Mouse (Mus musculus) myocyte (in vitro differentiated cells): ENCODE measurements around the gene Itk. TPM values are rescaled to one million over a fixed set of nuclear protein-coding genes. Genes with fewer than 3 reads are reported as not detected.

ENCODE experiments used
- H3K27me3 ChIP-seq: one replicate; pipeline ENCODE4 v1.6.1; 2011; ENCODE audit not compliant: control insufficient read depth, insufficient read depth, insufficient read length
- H3K36me3 ChIP-seq: one replicate; pipeline ENCODE4 v1.6.1; 2011; ENCODE audit not compliant: control insufficient read depth, insufficient read depth
- H3K4me2 ChIP-seq: one replicate; pipeline ENCODE4 v1.6.1; 2011; ENCODE audit warnings: low read depth, control low read depth
- H3K4me3 ChIP-seq: one replicate; pipeline ENCODE4 v1.5.1; 2011; ENCODE audit warnings: mild to moderate bottlenecking, control low read depth, moderate library complexity
- H3K79me2 ChIP-seq: one replicate; pipeline ENCODE4 v1.6.1; 2011; ENCODE audit not compliant: control insufficient read depth, insufficient read depth
- H3ac ChIP-seq: one replicate; pipeline ENCODE4 v1.6.1; 2011; ENCODE audit not compliant: control insufficient read depth, insufficient read length
- CEBPB ChIP-seq: IDR thresholded peaks from 2 replicates; pipeline ENCODE4 v1.6.1; 2011; ENCODE audit warnings: mild to moderate bottlenecking, moderate library complexity; ENCODE audit not compliant: poor library complexity, insufficient read depth, severe bottlenecking
- E2F4 ChIP-seq: IDR thresholded peaks from one replicate; pipeline ENCODE4 v1.6.1; 2011; ENCODE audit warnings: mild to moderate bottlenecking, control low read depth, moderate library complexity; ENCODE audit not compliant: insufficient read depth
- MAX ChIP-seq: IDR thresholded peaks from one replicate; pipeline ENCODE4 v1.6.1; 2011; ENCODE audit warnings: low read depth, mild to moderate bottlenecking, control low read depth
- MYOD1 ChIP-seq, 3 experiments: IDR thresholded peaks; one replicate each; pipeline ENCODE4 v1.6.1; 2011; ENCODE audit warnings: control low read depth in 2 of 3, low read depth in 2 of 3, mild to moderate bottlenecking in 2 of 3, moderate library complexity in 1 of 3; ENCODE audit not compliant: insufficient read length in 2 of 3, control insufficient read depth in 1 of 3
- MYOG ChIP-seq, 3 experiments: IDR thresholded peaks; one replicate each; pipeline ENCODE4 v1.6.1; 2011; ENCODE audit warnings: control low read depth in 2 of 3, low read depth in 2 of 3, mild to moderate bottlenecking in 2 of 3; ENCODE audit not compliant: insufficient read length in 2 of 3, control insufficient read depth in 1 of 3, insufficient read depth in 1 of 3
- POLR2A ChIP-seq: IDR thresholded peaks from one replicate; pipeline ENCODE4 v1.6.1; 2011; ENCODE audit warnings: low read depth, mild to moderate bottlenecking, control low read depth, moderate library complexity; ENCODE audit not compliant: insufficient read length
- POLR2AphosphoS2 ChIP-seq: IDR thresholded peaks from one replicate; pipeline ENCODE4 v1.6.1; 2011; ENCODE audit warnings: low read depth, control low read depth; ENCODE audit not compliant: insufficient read length
- REST ChIP-seq: IDR thresholded peaks from one replicate; pipeline ENCODE4 v1.6.1; 2011; ENCODE audit warnings: mild to moderate bottlenecking, control low read depth, moderate library complexity; ENCODE audit not compliant: insufficient read depth, insufficient read length
- SRF ChIP-seq: IDR thresholded peaks from one replicate; pipeline ENCODE4 v1.6.1; 2011; ENCODE audit warnings: low read depth; ENCODE audit not compliant: control insufficient read depth, insufficient read length
- TCF12 ChIP-seq: IDR thresholded peaks from one replicate; pipeline ENCODE4 v1.6.1; 2011; ENCODE audit warnings: mild to moderate bottlenecking, control low read depth; ENCODE audit not compliant: poor library complexity, insufficient read depth, severe bottlenecking
- TCF3 ChIP-seq: IDR thresholded peaks from one replicate; pipeline ENCODE4 v1.6.1; 2011; ENCODE audit warnings: low read depth, control low read depth; ENCODE audit not compliant: insufficient read length
- USF1 ChIP-seq: IDR thresholded peaks from one replicate; pipeline ENCODE4 v1.6.1; 2011; ENCODE audit warnings: low read depth, mild to moderate bottlenecking, control low read depth, moderate library complexity
- polyA plus RNA-seq: library from polyadenylated mRNA; unstranded; fragments of >200 nt; fragmentation: generic; extraction: Trizol; gene quantifications from one replicate; pipeline ENCODE4 v1.2.1, GENCODE M21; 2012; ENCODE audit warnings: missing spikeins

The Itk gene
- polyA plus RNA-seq, 1 experiment, result 0.01 TPM

DNA sequence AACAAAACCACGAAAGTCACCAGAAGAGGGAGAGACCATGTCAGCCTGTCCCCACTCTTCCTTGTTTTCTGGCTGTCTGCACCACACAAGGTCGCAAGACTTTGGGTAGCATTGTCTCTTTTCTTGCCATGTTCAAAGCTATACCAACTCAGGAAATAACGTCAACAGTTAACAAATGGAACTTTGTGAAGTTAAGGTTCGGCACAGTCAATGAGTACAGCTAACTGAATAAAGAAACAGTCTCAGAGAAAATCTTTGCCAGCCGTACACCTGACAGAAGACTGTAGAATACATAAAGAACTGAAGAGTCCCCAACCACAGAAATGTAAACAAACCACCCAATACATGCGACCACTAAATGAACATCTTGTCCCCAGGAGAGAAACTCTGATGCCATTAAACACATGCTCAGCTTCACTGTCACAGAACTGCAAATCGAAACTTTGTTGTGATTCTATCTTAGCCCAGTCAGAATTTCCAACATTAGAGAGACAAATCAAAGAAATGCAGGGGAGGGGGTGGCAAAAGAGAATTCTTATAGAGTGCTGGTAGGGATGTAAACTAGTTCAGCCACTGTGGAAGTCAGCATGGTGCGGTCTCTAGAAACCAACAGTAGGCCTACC, 16.9 kb downstream of the Itk start:
- TF ChIP-seq E2F4 (no peak), MYOD1 (IDR thresholded peaks at IDR 0.05; ENCODE audit: control insufficient read depth in 1 of 3, insufficient read length in 2 of 3, low read depth in 2 of 3) (no peak), MAX (no peak), CEBPB (no peak), USF1 (no peak), TCF12 (no peak), TCF3 (no peak), POLR2A (no peak), MYOG (IDR thresholded peaks at IDR 0.05; ENCODE audit: control insufficient read depth in 1 of 3, insufficient read depth in 1 of 3, insufficient read length in 2 of 3, low read depth in 2 of 3) (no peak), POLR2AphosphoS2 (no peak), REST (no peak)
- Histone ChIP-seq H3K4me3 (no peak overlapping the region), H3K79me2 (no peaks in the 10 kb centered on the region), H3ac (no peak overlapping the region), H3K27me3 (no peaks in the 10 kb centered on the region), H3K4me2 (no peak overlapping the region), H3K36me3 (no peaks in the 10 kb centered on the region)

DNA sequence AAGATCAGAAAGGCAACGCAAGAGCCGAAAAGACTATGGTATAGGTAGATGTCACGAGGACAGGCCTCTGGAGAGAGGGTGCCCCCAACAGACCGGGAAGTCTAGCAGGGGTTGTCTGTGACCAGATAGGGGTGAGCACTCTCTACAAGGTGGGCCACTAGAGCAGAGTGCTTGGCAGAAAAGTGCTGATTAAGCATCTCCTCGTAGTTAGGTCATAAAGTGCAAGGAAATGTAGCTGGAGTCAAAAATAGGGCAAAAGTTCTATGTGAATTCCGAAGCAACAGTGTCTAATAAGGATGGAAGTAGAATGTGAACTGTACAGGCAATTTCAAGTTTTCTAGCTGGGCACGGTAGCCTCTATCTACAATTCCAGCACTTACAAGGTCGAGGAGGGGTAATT, 18.1 kb downstream of the Itk start:
- no peak for TF ChIP-seq TCF3
- no peak for TF ChIP-seq TCF12
- no peak for TF ChIP-seq E2F4
- TF ChIP-seq MYOG (IDR thresholded peaks at IDR 0.05; ENCODE audit: control insufficient read depth in 1 of 3, insufficient read depth in 1 of 3, insufficient read length in 2 of 3, low read depth in 2 of 3), result no peak
- TF ChIP-seq REST, result no peak
- no peak for TF ChIP-seq MAX
- no peak for TF ChIP-seq CEBPB
- TF ChIP-seq MYOD1 (IDR thresholded peaks at IDR 0.05; ENCODE audit: control insufficient read depth in 1 of 3, insufficient read length in 2 of 3, low read depth in 2 of 3), result no peak
- no peak for TF ChIP-seq POLR2A
- no peak for TF ChIP-seq USF1
- no peak for TF ChIP-seq POLR2AphosphoS2
- TF ChIP-seq SRF, result no peak

DNA sequence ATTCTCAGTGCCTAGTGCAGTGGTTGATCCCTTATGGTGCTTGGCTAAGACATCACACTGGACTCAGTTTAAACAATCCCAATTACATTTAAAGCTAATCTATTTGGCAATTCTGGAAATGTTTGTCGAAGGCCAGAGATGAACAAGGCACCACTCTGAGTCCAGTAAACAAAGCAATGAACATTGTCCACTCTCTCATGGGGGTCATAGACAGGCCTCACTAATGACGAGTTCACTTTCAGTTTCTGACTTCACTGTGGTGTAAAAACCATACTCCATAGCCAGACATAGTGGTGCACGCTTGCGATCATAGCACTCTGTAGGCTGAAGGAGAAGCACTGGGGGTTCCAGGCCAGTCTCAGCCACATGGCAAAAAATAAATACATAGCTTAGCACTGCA, 18.9 kb downstream of the Itk start:
- H3K79me2 ChIP-seq, result no peaks in the 10 kb centered on the region
- H3K4me3 ChIP-seq, result no peak overlapping the region
- H3K36me3 ChIP-seq, result no peaks in the 10 kb centered on the region
- no peak for TF ChIP-seq TCF3
- no peak for TF ChIP-seq MYOG (IDR thresholded peaks at IDR 0.05; ENCODE audit: control insufficient read depth in 1 of 3, insufficient read depth in 1 of 3, insufficient read length in 2 of 3, low read depth in 2 of 3)
- no peak for TF ChIP-seq MAX
- TF ChIP-seq TCF12, result no peak
- no peak for TF ChIP-seq POLR2A
- TF ChIP-seq MYOD1 (IDR thresholded peaks at IDR 0.05; ENCODE audit: control insufficient read depth in 1 of 3, insufficient read length in 2 of 3, low read depth in 2 of 3), result no peak
- no peak for TF ChIP-seq CEBPB
- no peak for TF ChIP-seq SRF
- no peak for TF ChIP-seq USF1
- no peak for TF ChIP-seq POLR2AphosphoS2
- no peak for TF ChIP-seq REST
- no peak for TF ChIP-seq E2F4
- H3K4me2 ChIP-seq, result no peak overlapping the region
- no peaks in the 10 kb centered on the region for H3K27me3 ChIP-seq
- H3ac ChIP-seq, result no peak overlapping the region

More for the DNA sequence above, 18.1 kb downstream of the Itk start:
- no peaks in the 10 kb centered on the region for H3K36me3 ChIP-seq
- no peak overlapping the region for H3ac ChIP-seq
- no peaks in the 10 kb centered on the region for H3K79me2 ChIP-seq
- no peak overlapping the region for H3K4me3 ChIP-seq
- H3K4me2 ChIP-seq, result no peak overlapping the region
- no peaks in the 10 kb centered on the region for H3K27me3 ChIP-seq

DNA sequence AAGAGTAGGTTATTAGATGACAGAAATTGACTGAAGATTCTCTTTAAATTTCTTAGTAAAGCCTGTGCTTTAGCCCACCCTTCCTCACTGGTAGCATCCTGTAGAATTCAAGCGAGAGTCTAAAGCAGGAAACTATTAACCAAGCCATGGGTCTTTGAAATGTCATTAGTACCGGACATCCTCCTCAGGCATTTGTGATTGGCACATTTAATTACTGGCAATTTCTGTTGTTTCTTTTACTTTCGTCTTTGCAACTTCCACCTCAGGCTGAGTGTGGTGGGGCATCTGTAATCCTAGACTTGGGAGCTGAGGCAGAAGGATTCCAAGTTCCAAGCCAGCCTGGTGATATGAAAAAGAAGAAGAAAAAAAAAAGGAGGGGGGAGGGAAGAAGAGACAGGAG, 23.0 kb downstream of the Itk start:
- Histone ChIP-seq H3K79me2 (no peaks in the 10 kb centered on the region), H3K36me3 (no peaks in the 10 kb centered on the region), H3K4me3 (no peak overlapping the region), H3ac (no peak overlapping the region), H3K27me3 (no peaks in the 10 kb centered on the region), H3K4me2 (no peak overlapping the region)
- TF ChIP-seq USF1 (no peak), MYOD1 (IDR thresholded peaks at IDR 0.05; ENCODE audit: control insufficient read depth in 1 of 3, insufficient read length in 2 of 3, low read depth in 2 of 3) (no peak), TCF12 (no peak), MAX (no peak), MYOG (IDR thresholded peaks at IDR 0.05; ENCODE audit: control insufficient read depth in 1 of 3, insufficient read depth in 1 of 3, insufficient read length in 2 of 3, low read depth in 2 of 3) (no peak), E2F4 (no peak), CEBPB (no peak), POLR2A (no peak), SRF (no peak), TCF3 (no peak)

DNA sequence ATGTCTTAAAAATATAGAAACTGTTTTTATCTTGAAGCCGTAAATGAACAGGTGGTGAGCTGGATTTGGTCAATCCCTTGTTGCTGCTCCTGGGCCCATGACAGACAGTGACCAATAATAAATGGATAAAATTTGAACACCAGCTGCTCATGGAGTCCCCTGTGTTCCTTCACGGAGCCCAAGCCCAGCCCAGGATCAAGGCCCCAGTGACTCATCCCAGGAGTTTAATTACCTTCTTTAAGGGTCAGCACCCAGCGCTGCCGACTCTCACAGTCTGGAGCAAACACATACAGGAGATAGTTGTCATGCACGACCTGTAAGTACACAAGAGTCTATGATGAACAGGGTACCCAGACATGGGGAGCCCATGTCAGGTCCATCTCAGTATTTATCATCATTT, 23.6 kb downstream of the Itk start:
- H3K36me3 ChIP-seq, result no peaks in the 10 kb centered on the region
- TF ChIP-seq TCF3, result no peak
- TF ChIP-seq MAX, result no peak
- no peak for TF ChIP-seq E2F4
- no peak for TF ChIP-seq POLR2A
- no peak for TF ChIP-seq POLR2AphosphoS2
- no peak for TF ChIP-seq MYOD1 (IDR thresholded peaks at IDR 0.05; ENCODE audit: control insufficient read depth in 1 of 3, insufficient read length in 2 of 3, low read depth in 2 of 3)
- TF ChIP-seq REST, result no peak
- TF ChIP-seq MYOG (IDR thresholded peaks at IDR 0.05; ENCODE audit: control insufficient read depth in 1 of 3, insufficient read depth in 1 of 3, insufficient read length in 2 of 3, low read depth in 2 of 3), result no peak
- TF ChIP-seq SRF, result no peak
- no peak for TF ChIP-seq USF1
- TF ChIP-seq CEBPB, result no peak
- TF ChIP-seq TCF12, result no peak

More for the DNA sequence above, 23.6 kb downstream of the Itk start:
- H3ac ChIP-seq, result no peak overlapping the region
- H3K79me2 ChIP-seq, result no peaks in the 10 kb centered on the region
- H3K4me2 ChIP-seq, result no peak overlapping the region
- no peak overlapping the region for H3K4me3 ChIP-seq
- H3K27me3 ChIP-seq, result no peaks in the 10 kb centered on the region
